Mouse (Mus musculus): ENCODE measurements around the gene Snip1. TPM values are rescaled to one million over a fixed set of nuclear protein-coding genes. Genes with fewer than 3 reads are reported as not detected.

The Snip1 gene
- polyA plus RNA-seq, 1 experiment from 2014 or later: 22.6 TPM

DNA sequence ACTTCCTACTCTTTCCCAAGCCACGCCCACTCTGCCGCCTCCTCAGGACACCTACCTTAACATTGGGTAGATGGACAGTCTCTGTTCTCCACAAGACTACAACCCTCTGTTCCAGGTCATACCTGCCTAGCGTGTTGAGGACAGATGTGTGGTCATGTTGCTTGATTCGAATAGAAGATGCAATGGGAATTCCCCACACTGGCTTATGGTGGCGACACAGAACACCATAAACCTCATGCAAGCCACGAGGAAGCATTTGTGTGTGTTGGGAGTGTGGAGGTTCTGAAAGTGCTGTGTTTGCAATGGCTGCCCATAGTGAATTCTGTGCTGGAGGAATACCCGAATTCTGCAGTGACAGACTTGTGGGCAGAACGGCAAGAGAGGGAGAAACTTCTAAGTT lies 2.6 kb upstream of the Snip1 start:
- Histone ChIP-seq H3K36me3 (peaks cover 8% of the 10 kb centered on the region), H3K9ac (no peak overlapping the region), H3K27ac (ENCODE audit: poor library complexity, severe bottlenecking) (no peak overlapping the region), H3K4me1 (replicated peaks) (peaks cover 13% of the 10 kb centered on the region), H3K9me3 (replicated peaks) (no peaks in the 10 kb centered on the region), H3K4me3 (no peak overlapping the region), H3K4me2 (no peak overlapping the region), H3K27me3 (replicated peaks) (peaks cover 9% of the 10 kb centered on the region)
- WGBS: 63% methylated on average over 8 of the region's 8 CpGs
- ATAC-seq (ENCODE audit: insufficient number of reproducible peaks, low FRiP score): no peak

DNA sequence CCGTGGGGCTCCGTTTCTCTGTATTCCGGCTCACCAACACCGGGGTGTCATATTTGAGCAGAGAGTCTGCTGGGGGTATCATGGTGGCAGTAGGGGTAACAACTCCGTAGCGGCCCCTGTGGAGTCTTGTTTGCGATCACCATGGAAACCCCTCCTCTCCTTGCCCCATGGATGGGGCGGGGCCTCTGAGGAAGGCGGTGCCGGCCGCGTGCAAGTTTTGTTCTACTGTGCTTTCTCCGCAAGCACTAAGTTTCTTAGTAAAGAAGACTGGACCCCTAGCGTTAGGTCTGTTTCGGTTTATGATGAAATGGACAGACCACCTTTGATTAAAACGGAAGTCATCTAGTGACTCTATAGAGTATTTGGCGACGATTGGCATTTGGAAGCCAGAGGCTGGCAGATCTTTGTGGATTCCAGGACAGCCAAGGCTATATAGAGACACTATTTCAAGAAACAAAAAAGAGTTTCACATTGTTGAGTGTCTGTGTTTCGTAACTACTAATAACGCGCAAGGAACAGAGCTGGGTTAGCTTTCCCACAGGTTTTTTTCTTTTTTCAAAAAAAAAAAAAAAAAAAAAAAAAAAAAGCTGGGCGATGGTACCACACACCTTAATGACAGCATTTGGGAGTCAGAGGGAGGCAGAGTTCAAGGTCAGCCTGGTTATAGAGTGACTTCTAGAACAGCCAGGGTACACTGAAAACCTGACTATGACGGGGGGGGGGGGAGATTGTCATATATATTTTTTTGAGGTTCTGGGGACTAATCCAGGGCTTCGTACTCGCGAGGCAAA lies 760 bp upstream of the Snip1 start, which contains the start of gene Dnali1:
Dnali1 (minus strand) TSS at position 187 of the 791 bp plus-strand sequence.
- Histone ChIP-seq H3K9me3 (replicated peaks) (no peaks in the 10 kb centered on the region), H3K27me3 (replicated peaks) (peaks cover 9% of the 10 kb centered on the region), H3K4me2 (peak within 1 kb of the TSS; percentile 79), H3K36me3 (peaks cover 25% of the 10 kb centered on the region), H3K4me1 (replicated peaks) (peaks cover 10% of the 10 kb centered on the region), H3K27ac (ENCODE audit: poor library complexity, severe bottlenecking) (no peak within 1 kb of the TSS), H3K9ac (peak within 1 kb of the TSS; percentile 88), H3K4me3 (peak within 1 kb of the TSS; percentile 88)
- WGBS: 2% methylated on average over 26 of the region's 26 CpGs
- ATAC-seq (ENCODE audit: insufficient number of reproducible peaks, low FRiP score): peak; percentile 37; the same call in 1 of the 2 replicates

DNA sequence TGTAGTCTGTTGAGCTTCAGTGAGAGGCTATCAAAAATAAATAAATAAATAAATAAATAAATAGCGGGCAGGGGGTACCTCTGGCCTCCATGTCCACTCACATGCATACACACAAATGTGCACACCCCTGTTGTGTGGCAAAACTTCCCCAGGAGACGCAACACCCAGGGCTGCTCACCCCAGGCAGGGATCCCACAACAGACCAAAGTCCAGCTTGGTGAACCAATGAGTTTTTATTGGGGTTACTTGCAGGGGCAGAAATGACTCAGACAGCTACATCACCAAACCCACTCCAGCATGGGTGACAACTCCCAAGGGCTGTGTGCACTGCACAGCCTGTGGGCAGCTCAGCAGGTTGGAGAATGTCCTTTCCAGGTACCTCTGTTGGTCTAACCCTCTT lies 11.2 kb downstream of the Snip1 start:
- Histone ChIP-seq H3K27me3 (replicated peaks) (no peaks in the 10 kb centered on the region), H3K36me3 (peaks cover 54% of the 10 kb centered on the region), H3K4me1 (replicated peaks) (no peaks in the 10 kb centered on the region), H3K4me3 (no peak overlapping the region), H3K4me2 (no peak overlapping the region), H3K9ac (no peak overlapping the region), H3K9me3 (replicated peaks) (no peaks in the 10 kb centered on the region), H3K27ac (ENCODE audit: poor library complexity, severe bottlenecking) (no peak overlapping the region)
- 90% methylated on average over 2 of the region's 2 CpGs for WGBS
- no peak; the same call in 1 of the 2 replicates for ATAC-seq (ENCODE audit: insufficient number of reproducible peaks, low FRiP score)

DNA sequence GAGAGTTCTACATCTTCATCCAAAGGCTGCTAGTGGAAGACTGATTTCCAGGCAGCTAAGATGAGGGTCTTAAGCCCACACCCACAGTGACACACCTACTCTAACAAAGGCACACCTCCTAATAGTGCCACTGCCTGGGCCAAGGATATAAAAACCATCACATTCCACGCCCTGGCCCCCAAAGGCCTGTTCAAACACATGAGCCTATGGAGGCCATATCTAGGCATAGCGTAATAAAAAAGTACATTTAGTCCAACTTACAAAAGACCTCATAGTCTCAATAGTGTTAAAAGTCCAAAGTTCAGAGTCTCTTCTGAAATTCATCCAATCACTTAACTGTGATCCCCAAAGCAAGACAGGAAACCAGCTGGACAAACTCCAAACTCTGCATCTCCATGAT lies 12.2 kb downstream of the Snip1 start:
- no peaks in the 10 kb centered on the region for H3K9me3 ChIP-seq (replicated peaks)
- WGBS: 93% methylated on average over 2 of the region's 2 CpGs
- no peaks in the 10 kb centered on the region for H3K4me1 ChIP-seq (replicated peaks)
- no peaks in the 10 kb centered on the region for H3K27me3 ChIP-seq (replicated peaks)
- no peak overlapping the region for H3K27ac ChIP-seq (ENCODE audit: poor library complexity, severe bottlenecking)
- H3K4me2 ChIP-seq: no peak overlapping the region
- no peak overlapping the region for H3K4me3 ChIP-seq
- H3K36me3 ChIP-seq: peaks cover 44% of the 10 kb centered on the region
- H3K9ac ChIP-seq: no peak overlapping the region
- ATAC-seq (ENCODE audit: insufficient number of reproducible peaks, low FRiP score): no peak

DNA sequence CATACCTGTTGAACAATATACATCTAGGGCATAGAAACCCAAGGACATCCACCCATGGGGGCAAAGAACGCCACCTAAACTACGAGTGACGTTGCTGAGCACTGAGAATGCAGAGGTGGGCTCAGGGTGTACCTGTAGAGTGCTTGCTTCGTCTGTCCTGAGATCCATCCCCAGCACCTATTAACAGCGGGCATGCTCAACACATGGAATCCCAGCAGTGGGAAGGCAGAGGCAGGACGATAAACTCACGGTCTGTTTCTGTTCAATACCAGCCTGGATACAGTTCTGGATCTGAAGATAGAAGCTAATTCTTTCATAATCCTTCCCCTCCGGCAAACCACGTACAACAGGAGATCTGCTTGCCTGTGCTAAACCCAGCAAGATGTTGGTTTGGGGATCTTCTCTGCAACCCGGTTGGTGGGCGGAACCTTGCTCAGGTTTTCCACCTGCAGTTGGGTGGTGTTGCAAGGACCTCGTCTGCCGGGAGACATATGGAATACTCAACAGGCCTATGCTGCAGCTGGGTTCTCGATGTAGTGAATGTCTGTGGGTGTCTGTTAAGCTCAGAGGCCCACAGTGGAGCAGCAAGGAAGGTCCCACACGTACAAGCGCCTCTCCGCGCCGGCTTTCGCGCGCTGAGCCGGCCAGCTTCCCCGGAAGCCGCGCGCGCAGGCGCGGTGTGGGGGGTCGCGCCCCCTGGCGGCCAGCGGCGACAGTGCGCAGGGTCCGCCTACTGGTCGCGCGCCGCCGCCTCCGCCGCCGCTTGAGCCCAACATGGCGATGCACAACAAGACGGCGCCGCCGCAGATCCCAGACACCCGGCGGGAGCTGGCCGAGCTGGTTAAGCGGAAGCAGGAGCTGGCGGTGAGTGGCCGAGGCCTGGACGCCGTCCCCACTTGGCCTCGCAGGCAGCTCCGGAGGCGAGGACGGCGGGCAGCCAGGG lies 18.2 kb downstream of the Snip1 start, which contains the start of gene Meaf6:
Meaf6 (plus strand) TSS at position 732 of the 943 bp plus-strand sequence.
- Histone ChIP-seq H3K4me3 (peak within 1 kb of the TSS; percentile 89), H3K4me2 (peak within 1 kb of the TSS; percentile 89), H3K9me3 (replicated peaks) (no peaks in the 10 kb centered on the region), H3K27ac (ENCODE audit: poor library complexity, severe bottlenecking) (peak within 1 kb of the TSS; percentile 98), H3K4me1 (replicated peaks) (peaks cover 14% of the 10 kb centered on the region), H3K9ac (peak within 1 kb of the TSS; percentile 90), H3K27me3 (replicated peaks) (no peaks in the 10 kb centered on the region), H3K36me3 (peaks cover 34% of the 10 kb centered on the region)
- WGBS: 1% methylated on average over 63 of the region's 63 CpGs
- ATAC-seq (ENCODE audit: insufficient number of reproducible peaks, low FRiP score): peak; percentile 90

DNA sequence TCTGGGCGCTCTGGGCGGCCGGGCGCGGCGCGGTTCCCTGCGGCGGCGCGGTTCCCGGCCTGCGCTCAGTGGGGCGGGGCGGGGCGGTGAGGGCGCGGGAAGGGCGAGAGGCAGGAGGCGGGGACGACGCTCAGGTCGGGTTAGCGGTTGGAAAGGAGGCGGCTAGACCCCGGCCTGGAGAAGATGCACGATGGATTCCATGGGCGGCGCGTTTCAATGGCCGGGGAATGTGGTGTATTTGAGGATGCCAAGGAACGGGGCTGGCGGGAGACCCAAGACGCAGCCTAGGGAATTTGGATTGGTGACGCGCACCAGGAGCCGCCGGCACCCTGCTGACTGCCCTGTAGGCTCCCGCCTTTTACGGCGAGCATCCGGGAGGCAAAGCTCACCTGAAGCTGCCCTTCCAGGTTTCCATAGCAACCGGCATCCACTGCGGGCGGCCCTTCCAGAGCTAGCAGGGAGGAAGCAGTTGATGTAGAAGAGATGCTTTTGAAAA lies 18.9 kb downstream of the Snip1 start:
- peak overlapping the region; percentile 90 for H3K9ac ChIP-seq
- H3K27ac ChIP-seq (ENCODE audit: poor library complexity, severe bottlenecking): peak overlapping the region; percentile 98
- H3K9me3 ChIP-seq (replicated peaks): no peaks in the 10 kb centered on the region
- peaks cover 14% of the 10 kb centered on the region for H3K4me1 ChIP-seq (replicated peaks)
- H3K4me2 ChIP-seq: peak overlapping the region; percentile 89
- H3K4me3 ChIP-seq: peak overlapping the region; percentile 89
- H3K36me3 ChIP-seq: peaks cover 41% of the 10 kb centered on the region
- no peaks in the 10 kb centered on the region for H3K27me3 ChIP-seq (replicated peaks)
- WGBS: 1% methylated on average over 45 of the region's 45 CpGs
- ATAC-seq (ENCODE audit: insufficient number of reproducible peaks, low FRiP score): peak; percentile 96

- Histone ChIP-seq H3K36me3 (peaks cover 57% of the 10 kb centered on the region), H3K4me3 (no peak overlapping the region), H3K4me1 (replicated peaks) (no peaks in the 10 kb centered on the region), H3K27ac (ENCODE audit: poor library complexity, severe bottlenecking) (no peak overlapping the region), H3K4me2 (no peak overlapping the region), H3K9ac (no peak overlapping the region), H3K9me3 (replicated peaks) (no peaks in the 10 kb centered on the region), H3K27me3 (replicated peaks) (no peaks in the 10 kb centered on the region)
- 92% methylated on average over 5 of the region's 5 CpGs for WGBS
- ATAC-seq (ENCODE audit: insufficient number of reproducible peaks, low FRiP score): no peak
Observed at GRCm38 (mm10) chr4:125093031-125093430, 26.6 kb downstream of the Snip1 start.

- 91% methylated on average over 5 of the region's 5 CpGs for WGBS
Observed at GRCm38 (mm10) chr4:125096066-125096465, 29.6 kb downstream of the Snip1 start.

DNA sequence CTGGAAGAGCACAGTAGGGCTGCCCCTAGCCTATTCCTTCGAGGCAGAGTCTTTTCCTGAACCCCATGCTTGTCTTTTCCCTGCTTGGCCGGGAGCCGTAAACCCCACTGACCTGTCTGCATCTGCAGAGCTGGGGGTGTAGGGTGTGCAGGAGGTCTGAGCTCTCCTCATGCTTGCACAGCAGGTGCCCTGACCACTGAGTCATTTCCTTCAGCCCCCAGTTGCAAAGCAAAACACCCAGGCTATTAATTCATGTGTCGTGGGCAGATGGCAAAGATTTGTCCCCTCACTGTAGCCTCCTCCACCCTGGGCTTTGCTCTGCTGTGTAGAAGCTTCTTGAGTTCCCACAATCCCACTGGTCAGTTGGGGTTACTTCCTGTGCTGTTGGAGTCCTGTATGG lies 30.9 kb downstream of the Snip1 start:
- Histone ChIP-seq H3K4me1 (replicated peaks) (no peaks in the 10 kb centered on the region), H3K9ac (no peak overlapping the region), H3K27ac (ENCODE audit: poor library complexity, severe bottlenecking) (no peak overlapping the region), H3K4me3 (no peak overlapping the region), H3K9me3 (replicated peaks) (no peaks in the 10 kb centered on the region), H3K36me3 (peaks cover 20% of the 10 kb centered on the region), H3K4me2 (no peak overlapping the region), H3K27me3 (replicated peaks) (no peaks in the 10 kb centered on the region)
- ATAC-seq (ENCODE audit: insufficient number of reproducible peaks, low FRiP score): no peak
- WGBS: 84% methylated on average over 4 of the region's 4 CpGs

More at GRCm38 (mm10) chr4:125096066-125096465, 29.6 kb downstream of the Snip1 start:
- Histone ChIP-seq H3K27me3 (replicated peaks) (no peaks in the 10 kb centered on the region), H3K4me1 (replicated peaks) (no peaks in the 10 kb centered on the region), H3K27ac (ENCODE audit: poor library complexity, severe bottlenecking) (no peak overlapping the region), H3K36me3 (peaks cover 28% of the 10 kb centered on the region), H3K9ac (no peak overlapping the region), H3K9me3 (replicated peaks) (no peaks in the 10 kb centered on the region), H3K4me3 (no peak overlapping the region), H3K4me2 (no peak overlapping the region)
- ATAC-seq (ENCODE audit: insufficient number of reproducible peaks, low FRiP score): no peak

DNA sequence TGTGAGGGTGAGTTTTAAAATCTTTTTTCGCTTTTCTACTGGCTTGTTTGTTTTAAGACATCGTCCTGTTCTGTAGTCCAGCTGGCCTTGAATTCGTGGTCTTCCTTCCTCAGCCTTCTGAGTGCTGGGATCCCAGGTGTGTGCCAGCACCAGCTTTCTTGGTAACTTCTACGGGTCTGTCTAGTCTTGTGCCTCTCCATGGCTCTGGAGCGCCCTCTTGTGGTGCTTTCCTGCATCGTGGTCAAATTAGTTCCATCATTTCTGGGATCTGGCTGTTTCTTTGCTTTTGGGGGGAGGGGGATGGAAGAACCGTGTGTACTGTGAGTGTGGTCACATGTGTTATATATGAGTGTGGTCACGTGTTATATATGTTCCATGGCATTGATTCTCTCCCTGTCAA lies 33.0 kb downstream of the Snip1 start:
- H3K4me2 ChIP-seq: no peak overlapping the region
- H3K4me3 ChIP-seq: no peak overlapping the region
- no peaks in the 10 kb centered on the region for H3K4me1 ChIP-seq (replicated peaks)
- no peaks in the 10 kb centered on the region for H3K9me3 ChIP-seq (replicated peaks)
- ATAC-seq (ENCODE audit: insufficient number of reproducible peaks, low FRiP score): peak; percentile 57; the same call in 1 of the 2 replicates
- no peak overlapping the region for H3K9ac ChIP-seq
- no peaks in the 10 kb centered on the region for H3K27me3 ChIP-seq (replicated peaks)
- WGBS: 8% methylated on average over 8 of the region's 8 CpGs
- H3K27ac ChIP-seq (ENCODE audit: poor library complexity, severe bottlenecking): no peak overlapping the region
- peaks cover 21% of the 10 kb centered on the region for H3K36me3 ChIP-seq

DNA sequence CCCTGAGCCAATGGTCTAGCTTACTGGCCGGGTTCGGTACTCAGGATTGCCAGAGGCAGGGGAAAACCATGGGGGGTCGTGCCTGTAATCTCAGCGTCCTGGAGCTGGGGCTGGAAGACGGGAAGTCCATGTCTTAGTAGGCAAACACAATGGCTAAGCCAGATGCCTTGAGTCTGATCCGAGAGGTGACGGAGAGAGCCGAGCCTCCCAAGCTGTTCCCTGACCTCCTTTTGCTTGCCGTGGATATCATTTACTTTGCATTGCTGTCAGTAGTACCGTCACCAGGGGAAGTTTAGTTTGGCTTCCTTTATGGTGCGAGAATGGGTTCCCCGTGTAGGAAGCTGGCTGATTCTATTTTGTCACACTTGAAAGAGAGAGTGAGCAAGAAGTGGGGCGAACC lies 34.9 kb downstream of the Snip1 start:
- WGBS: 69% methylated on average over 13 of the region's 13 CpGs
- Histone ChIP-seq H3K36me3 (peaks cover 27% of the 10 kb centered on the region), H3K4me3 (no peak overlapping the region), H3K27me3 (replicated peaks) (no peaks in the 10 kb centered on the region), H3K4me2 (no peak overlapping the region), H3K9me3 (replicated peaks) (no peaks in the 10 kb centered on the region), H3K4me1 (replicated peaks) (peaks cover 11% of the 10 kb centered on the region), H3K27ac (ENCODE audit: poor library complexity, severe bottlenecking) (no peak overlapping the region), H3K9ac (no peak overlapping the region)
- no peak for ATAC-seq (ENCODE audit: insufficient number of reproducible peaks, low FRiP score)
